Mouse (Mus musculus) mouse trophoblast stem cell (cell line): ENCODE data around the gene Psip1.
"Not testable (repeated sequence)": the region's sequence is repeated elsewhere in the genome, so short reads cannot be mapped to it uniquely, and the experiment has no call there.

Source experiments
- in situ Hi-C, 2 experiments: fragments of 300-500 bp; cut with MseI, MboI; formaldehyde crosslinking; loops; 2 replicates in 1 of 2; 3 replicates in 1 of 2; pipeline ENCODE4 v1.15.1; 2025

Gene Psip1

DNA sequence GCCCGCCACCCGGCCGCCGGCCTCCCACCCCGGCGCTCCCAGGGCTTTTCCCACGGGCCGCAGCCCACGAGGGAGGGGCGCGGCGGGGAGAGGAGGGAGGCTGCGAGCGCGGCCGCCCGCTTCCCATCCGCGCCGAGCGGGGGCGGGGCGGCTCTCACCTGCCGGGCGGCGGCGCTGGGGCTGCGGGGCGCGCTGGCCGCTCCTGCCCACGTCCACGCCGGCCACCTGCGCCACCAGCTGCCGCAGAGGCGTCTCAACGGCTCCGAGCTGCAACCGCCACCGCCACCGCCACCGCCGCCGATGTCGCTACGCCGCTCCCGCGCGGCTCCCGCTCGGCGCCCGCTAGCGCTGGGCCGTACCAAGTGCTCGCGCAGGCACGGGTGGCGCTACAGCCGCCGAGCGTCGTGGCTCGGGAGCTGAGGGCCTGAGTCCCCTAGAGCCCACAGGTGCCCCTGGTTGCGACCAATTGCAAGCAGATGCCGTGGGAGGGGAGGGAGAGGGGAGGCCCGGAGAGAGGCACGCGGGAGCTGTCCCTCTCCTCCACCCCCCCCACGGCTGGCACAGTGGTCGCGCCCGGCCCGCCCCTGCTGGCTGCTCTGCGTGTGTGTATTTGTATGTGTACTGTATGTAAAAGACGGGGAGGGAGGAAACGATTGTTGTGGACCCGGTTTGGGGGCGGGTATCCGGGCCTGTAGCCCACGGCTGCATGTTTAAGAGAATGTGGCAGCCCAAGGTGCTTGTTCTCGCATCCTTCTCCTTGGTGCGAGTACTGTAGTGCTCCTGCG is at the start of gene Psip1:
Gene Psip1 (minus strand): TSS at position 343 of the 785 bp plus-strand sequence.
- in situ Hi-C loops: no loop called here

DNA sequence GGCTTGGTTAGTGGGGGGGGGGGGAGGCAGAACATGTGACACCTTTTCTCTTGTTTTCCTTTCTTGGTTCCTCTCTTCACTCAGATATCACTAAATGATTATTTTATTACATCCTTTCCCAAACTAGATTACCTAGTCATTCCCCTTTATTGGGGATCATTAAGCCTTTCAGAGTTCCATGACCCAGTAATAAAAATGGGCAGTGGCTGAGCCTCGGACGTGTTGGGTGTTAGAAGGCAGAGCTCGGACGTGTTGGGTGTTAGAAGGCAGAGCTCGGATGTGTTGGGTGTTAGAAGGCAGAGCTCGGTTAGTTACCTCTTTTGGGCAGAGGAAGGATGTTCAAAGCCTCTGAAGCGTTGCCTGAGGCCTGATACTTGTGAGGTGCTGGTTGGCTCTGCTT is 47.8 kb upstream of the Psip1 start:
- in situ Hi-C loops: no loop called here

GRCm38 (mm10) chr4:83533168-83533911 is 47.1 kb upstream of the Psip1 start:
- in situ Hi-C loops: no loop called here

GRCm38 (mm10) chr4:83530060-83530459 is 43.8 kb upstream of the Psip1 start:
- in situ Hi-C loops: not testable (repeated sequence)

DNA sequence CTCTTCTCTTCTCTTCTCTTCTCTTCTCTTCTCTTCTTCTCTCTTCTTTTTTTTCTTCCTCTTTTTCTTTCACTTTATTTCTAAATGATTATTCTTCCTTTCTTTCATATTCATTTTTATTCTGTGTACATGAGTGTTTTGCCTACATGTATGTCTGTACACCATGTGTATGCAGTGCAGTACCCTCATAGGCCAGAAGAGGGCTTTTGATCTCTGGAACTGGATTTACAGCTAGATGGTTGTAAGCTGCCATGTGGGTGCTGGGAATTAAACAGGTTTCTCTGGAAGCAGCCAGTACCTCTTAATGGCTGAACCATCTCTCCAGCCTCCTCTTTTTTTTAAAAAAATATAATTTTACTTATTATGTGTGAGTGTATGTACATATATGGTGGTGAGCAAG is 41.7 kb upstream of the Psip1 start:
- in situ Hi-C loops: no loop called here

- in situ Hi-C loops: no loop called here
These were observed 40.7 kb upstream of the Psip1 start for GRCm38 (mm10) chr4:83526988-83527334.

GRCm38 (mm10) chr4:83526270-83526987 is 40.2 kb upstream of the Psip1 start:
- in situ Hi-C loops: no loop called here

- in situ Hi-C loops: no loop called here
These were observed 39.4 kb upstream of the Psip1 start for GRCm38 (mm10) chr4:83525690-83526055.

GRCm38 (mm10) chr4:83524843-83525689 is 38.8 kb upstream of the Psip1 start, which contains the start of gene Ccdc171:
Ccdc171 (plus strand) TSS chr4:83525545.
- in situ Hi-C loops: no loop called here

- in situ Hi-C loops: no loop called here
These were observed 38.2 kb upstream of the Psip1 start for GRCm38 (mm10) chr4:83524456-83524842.

DNA sequence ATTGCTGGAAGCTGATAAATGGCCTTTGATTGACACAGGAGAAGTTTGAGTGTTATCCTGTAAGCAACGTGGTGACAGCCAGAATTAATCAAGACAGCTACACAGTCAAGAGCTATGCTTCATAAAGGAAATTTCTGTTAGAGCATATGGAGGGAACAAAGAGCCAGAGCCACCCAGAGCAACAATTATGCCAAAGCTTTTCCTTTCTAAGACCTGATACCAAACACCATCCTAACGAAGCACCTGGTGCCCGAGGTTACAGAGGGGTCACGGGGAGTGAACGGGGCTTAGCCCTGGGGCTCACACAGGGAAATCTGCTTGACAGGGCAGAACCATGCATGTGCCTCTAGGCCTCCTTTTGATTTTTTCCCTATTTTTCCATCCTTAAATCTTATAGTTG is 35.8 kb upstream of the Psip1 start:
- in situ Hi-C loops: no loop called here

DNA sequence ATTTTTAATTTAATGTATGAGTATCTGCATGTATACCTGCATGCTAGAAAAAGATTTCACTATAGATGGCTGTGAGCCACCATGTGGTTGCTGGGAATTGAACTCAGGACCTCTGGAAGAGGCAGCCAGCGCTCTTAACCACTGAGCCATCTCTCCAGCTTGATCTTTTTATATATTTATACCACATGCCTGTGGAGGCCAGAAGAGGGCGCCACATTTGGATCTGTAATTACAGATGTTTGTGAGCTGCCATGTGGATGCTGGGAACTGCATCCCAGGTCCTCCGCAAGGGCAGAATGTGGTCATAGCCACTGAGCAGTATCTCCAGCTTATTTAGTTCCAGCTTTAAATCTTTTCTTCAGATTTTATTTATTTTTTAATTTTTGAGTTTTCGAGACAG is 34.0 kb upstream of the Psip1 start:
- in situ Hi-C loops: no loop called here

DNA sequence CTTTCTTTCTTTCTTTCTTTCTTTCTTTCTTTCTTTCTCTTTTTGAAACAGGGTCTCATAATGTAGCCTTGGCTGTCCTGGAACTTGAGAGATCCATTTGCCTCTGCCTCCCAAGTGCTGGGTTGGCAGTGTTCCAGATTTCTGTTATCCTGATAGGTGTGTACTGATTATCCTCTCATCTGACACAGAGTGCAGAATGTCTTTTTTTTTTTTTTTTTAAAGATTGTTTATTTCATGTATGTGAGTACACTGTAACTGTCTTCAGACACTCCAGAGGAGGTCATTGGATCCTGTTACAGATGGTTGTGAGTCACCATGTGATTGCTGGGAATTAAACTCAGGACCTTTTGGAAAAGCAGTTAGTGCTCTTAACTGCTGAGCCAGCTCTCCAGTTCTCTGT is 33.5 kb upstream of the Psip1 start:
- in situ Hi-C loops: no loop called here

GRCm38 (mm10) chr4:83519148-83519547 is 32.9 kb upstream of the Psip1 start:
- in situ Hi-C loops: no loop called here

GRCm38 (mm10) chr4:83516144-83516543 is 29.9 kb upstream of the Psip1 start:
- in situ Hi-C loops: not testable (repeated sequence)

DNA sequence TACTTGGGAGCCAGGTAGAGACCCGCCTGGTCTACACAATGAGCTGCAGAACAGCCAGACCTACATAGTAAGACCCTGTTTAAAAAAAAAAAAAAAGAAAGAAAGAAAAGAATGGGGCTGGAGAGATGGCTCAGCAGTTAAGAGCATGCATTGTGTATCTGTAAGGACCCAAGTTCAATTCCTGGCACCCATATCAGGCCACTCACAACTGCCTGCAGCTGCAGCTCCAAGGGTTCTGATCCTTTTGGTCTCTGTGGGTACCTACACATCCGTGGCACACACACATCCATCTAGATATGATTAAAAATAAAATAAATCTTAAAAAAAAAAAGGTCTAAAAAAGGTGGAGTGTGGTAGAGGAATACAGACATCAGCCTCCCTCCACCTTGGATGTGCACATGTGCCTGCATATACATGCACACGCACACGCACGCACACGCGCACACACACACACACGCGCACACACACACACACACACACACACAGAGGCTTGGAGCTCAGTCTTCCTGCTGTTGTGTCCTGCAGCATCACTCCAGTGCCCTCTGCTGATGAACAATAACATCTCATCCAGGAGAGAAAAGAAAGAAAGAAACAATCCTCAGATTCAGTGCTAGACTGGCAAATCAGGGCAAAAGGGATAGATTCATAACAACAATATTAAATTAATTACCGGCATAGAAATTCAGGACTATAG is 28.9 kb upstream of the Psip1 start:
- in situ Hi-C loops: no loop called here

DNA sequence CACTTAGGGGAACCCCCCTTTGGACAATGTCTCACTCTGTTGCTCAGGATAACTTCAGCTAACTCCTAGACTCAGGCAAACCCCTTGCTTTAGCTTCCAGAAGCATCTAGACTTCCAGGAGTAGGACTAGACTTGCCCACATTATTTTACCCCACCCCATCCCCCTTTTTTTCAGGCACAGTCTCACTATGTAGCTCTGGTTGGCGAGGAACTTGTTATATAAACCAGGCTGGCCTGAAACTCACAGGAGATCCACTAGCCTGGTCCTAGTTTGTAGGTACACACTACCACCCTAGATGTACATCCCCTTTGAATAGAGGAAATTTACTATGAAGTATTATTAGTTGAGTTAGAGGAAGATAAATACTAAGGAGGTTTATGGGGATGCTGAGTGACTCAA is 27.9 kb upstream of the Psip1 start:
- in situ Hi-C loops: no loop called here

DNA sequence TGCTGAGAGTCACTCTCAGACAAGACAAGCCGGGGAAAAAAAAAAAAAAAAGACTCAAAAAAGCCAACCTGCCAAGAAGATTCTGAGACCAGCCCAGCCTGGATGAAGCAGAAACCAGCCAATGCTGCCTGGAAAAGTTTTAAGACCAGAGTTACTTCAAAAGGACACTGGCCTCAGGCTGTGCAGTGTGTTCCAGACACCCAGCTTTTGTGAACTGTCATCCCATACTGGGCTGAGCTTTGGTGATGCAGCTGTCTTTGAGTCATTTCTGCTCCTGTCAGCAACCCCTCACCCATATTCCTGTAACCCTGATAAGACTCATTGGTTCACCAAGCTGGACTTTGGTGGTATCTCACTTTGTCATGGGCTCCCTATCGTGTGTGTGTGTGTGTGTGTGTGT is 26.4 kb upstream of the Psip1 start:
- in situ Hi-C loops: no loop called here

GRCm38 (mm10) chr4:83512217-83512616 is 26.0 kb upstream of the Psip1 start:
- in situ Hi-C loops: no loop called here

DNA sequence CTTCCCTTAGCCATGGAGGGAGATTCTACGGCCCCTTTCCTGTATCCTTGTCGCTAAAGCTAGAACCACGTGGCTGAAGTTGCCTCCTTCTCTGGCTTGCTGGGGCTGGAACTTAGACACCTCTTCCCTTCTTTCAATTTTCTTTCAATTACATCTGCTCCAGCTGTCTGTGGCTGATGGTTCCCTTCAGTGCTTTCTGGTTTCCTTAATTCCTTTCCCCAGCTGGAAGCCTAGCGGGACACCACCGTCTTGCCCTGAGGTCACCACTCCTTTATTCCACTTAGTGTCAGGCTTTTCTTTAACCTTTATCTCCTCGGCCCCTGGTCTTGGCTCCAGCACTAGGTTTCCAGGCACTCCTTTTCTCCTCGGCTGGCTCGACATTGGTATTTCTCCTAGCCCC is 24.8 kb upstream of the Psip1 start:
- in situ Hi-C loops: no loop called here

DNA sequence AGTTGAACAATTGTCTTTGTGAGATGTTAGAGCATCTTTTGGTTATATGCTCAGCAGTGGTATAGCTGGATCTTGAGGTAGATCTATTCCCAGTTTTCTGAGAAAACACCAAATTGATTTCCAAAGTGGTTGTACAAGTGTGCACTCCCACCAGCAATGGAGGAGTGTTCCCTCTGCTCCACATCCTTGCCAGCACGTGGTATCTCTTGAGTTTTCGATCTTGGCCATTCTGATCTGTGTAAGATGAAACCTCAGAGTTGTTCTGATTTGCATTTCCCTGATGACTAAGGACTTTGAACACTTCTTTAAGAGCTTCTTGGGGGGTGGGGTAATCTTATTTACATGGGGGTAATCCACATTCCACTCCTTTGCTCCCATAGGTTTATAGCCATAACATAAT is 23.3 kb upstream of the Psip1 start:
- in situ Hi-C loops: no loop called here
